Mouse (Mus musculus): ENCODE measurements around the gene Tnpo2. TPM values are rescaled to one million over a fixed set of nuclear protein-coding genes. Genes with fewer than 3 reads are reported as not detected.

The Tnpo2 gene
- total and polyA plus RNA-seq, 3 experiments = 29.2 to 86.8 (median 62.3) TPM

DNA sequence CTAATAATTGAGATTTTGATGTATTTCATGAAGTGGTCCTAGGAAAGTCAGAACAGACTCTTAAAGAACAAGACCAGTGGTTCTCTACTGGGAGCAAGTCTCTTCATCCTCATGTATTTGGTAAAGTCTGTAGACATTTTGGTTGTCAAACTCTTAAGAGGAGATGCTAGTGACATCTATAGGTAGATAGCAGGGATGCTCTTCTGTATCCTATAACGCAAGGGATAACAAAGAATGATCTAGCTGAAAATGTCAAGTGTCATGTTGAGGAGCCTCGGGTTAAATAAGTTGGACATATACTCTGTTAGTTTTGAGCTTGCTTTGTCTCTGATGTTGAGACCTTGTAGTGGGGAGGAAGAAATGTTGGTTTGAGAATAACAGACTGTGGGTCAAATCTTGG lies 8.8 kb upstream of the Tnpo2 start:
- Histone ChIP-seq H3K4me3 (ENCODE audit: control insufficient read depth in 1 of 2, insufficient read depth in 1 of 2, low read depth in 2 of 2, low read length in 2 of 2) (peak overlapping the region; percentile 94 to 95), H3K36me3 (ENCODE audit: control insufficient read depth in 1 of 2, insufficient read depth in 2 of 2, low read length in 2 of 2) (peaks cover 4 to 14% of the 10 kb centered on the region in 2 experiments; a peak in 3 of 4 replicates), H3K27ac (ENCODE audit: control insufficient read depth, low read depth, low read length) (no peak overlapping the region), H3K4me1 (ENCODE audit: control insufficient read depth in 1 of 2, insufficient read depth in 2 of 2, low read length in 2 of 2) (peaks cover 9 to 14% of the 10 kb centered on the region in 2 experiments; a peak in 3 of 4 replicates), H3K9me3 (replicated peaks; ENCODE audit: insufficient read depth, low read length) (no peaks in the 10 kb centered on the region), H3K27me3 (ENCODE audit: control insufficient read depth in 1 of 2, insufficient read depth in 2 of 2, low read length in 2 of 2) (no peaks in the 10 kb centered on the region), H3K9ac (ENCODE audit: control insufficient read depth, low read depth, low read length, poor library complexity, severe bottlenecking) (peak overlapping the region; percentile 93), H3K79me2 (ENCODE audit: control insufficient read depth, insufficient read depth, low read length, poor library complexity) (peaks cover 47% of the 10 kb centered on the region)
- DNase-seq (ENCODE audit: low read depth, low spot score) = peak; percentile 40
- peak; percentile 14; the same call in 1 of the 2 replicates for TF ChIP-seq SMC3 (IDR thresholded peaks at IDR 0.05; ENCODE audit: low read depth, low read length)
- peak; percentile 49; the same call in 1 of the 2 replicates for TF ChIP-seq CHD1 (IDR thresholded peaks at IDR 0.05; ENCODE audit: low read depth, low read length)
- peak in 1 of 3 experiments; percentile 20; a peak in 1 of 6 replicates for TF ChIP-seq CTCF (IDR thresholded peaks at IDR 0.05 in 2 of 3, conservative IDR thresholded peaks at IDR 0.05 in 1 of 3; ENCODE audit: control insufficient read depth in 1 of 3, insufficient read depth in 1 of 3, low read depth in 2 of 3, low read length in 3 of 3, poor library complexity in 1 of 3, severe bottlenecking in 1 of 3)
- TF ChIP-seq RAD21 (IDR thresholded peaks at IDR 0.05; ENCODE audit: low read depth, low read length) = peak; percentile 6
- no peak for TF ChIP-seq E2F4 (IDR thresholded peaks at IDR 0.05; ENCODE audit: borderline replicate concordance, low read depth, low read length)

DNA sequence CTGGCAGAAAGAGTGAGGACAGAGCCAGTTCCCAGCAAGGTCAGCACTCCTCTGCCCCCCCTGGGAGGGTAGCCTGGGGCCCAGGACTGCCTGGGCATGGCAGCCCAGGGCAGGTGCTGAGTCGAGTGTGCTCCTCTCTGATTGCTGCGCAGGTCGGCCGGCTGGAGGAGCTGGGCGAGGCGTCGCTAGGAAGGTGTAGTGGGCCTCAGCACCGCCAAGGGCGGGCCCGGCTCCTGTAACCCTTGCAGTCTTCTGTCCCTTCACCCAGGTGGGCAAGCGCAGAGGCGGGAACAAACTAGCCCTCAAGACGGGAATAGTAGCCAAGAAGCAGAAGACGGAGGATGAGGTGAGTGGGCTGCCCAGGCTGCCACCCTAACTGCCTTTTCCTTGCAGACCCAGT lies 7.4 kb upstream of the Tnpo2 start:
- no peak overlapping the region for H3K4me3 ChIP-seq (ENCODE audit: control insufficient read depth in 1 of 2, insufficient read depth in 1 of 2, low read depth in 2 of 2, low read length in 2 of 2)

DNA sequence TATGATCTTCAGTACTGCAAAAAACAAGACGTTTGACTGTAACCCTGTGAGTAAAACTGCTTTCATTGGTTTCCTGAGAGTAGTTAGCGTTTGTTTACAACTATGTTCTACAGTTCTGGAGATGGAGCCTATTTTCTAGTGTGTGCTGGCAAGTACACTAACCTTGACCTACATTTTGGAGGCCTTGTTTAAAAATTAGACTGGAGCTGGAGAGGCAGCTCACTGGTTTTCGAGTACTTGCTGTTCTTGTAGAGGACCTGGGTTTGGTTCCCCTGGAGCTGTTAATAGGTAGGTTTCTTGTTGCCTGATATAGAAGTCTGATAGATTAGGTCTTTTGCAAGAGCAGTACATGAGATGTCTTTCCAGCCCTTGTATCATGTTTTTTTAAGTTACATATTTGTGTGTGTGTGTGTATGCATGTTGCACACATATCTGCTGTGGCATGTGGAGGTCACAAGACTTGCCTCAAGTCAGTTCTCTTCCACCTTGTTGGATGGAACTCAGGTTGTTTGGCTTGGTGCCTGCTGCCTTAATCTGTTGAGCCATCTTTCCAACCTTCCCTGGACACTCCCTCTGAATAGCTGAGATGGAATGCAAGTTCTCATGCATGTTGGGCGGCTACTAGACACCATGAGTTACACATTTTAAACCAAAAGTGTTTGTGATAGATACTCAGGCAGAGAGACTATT lies 3.9 kb upstream of the Tnpo2 start:
- DNase-seq (ENCODE audit: low read depth, low spot score) = no peak
- Histone ChIP-seq H3K9me3 (replicated peaks; ENCODE audit: insufficient read depth, low read length) (no peaks in the 10 kb centered on the region), H3K36me3 (ENCODE audit: control insufficient read depth in 1 of 2, insufficient read depth in 2 of 2, low read length in 2 of 2) (peaks cover 4 to 15% of the 10 kb centered on the region in 2 experiments), H3K27me3 (ENCODE audit: control insufficient read depth in 1 of 2, insufficient read depth in 2 of 2, low read length in 2 of 2) (no peaks in the 10 kb centered on the region), H3K79me2 (ENCODE audit: control insufficient read depth, insufficient read depth, low read length, poor library complexity) (peaks cover 35% of the 10 kb centered on the region), H3K4me3 (ENCODE audit: control insufficient read depth in 1 of 2, insufficient read depth in 1 of 2, low read depth in 2 of 2, low read length in 2 of 2) (no peak overlapping the region), H3K4me1 (ENCODE audit: control insufficient read depth in 1 of 2, insufficient read depth in 2 of 2, low read length in 2 of 2) (peaks cover 4 to 13% of the 10 kb centered on the region in 2 experiments; a peak in 3 of 4 replicates), H3K27ac (ENCODE audit: control insufficient read depth, low read depth, low read length) (no peak overlapping the region), H3K9ac (ENCODE audit: control insufficient read depth, low read depth, low read length, poor library complexity, severe bottlenecking) (no peak overlapping the region)
- TF ChIP-seq EP300 (IDR thresholded peaks at IDR 0.05; ENCODE audit: low read depth in 1 of 2, low read length in 2 of 2) (no peak), SMC3 (IDR thresholded peaks at IDR 0.05; ENCODE audit: low read depth, low read length) (no peak), POLR2AphosphoS2 (IDR thresholded peaks at IDR 0.05; ENCODE audit: low read length) (no peak), POLR2AphosphoS5 (IDR thresholded peaks at IDR 0.05; ENCODE audit: borderline replicate concordance, low read depth, low read length) (no peak), NRF1 (IDR thresholded peaks at IDR 0.05; ENCODE audit: insufficient read depth, low read depth, low read length, poor library complexity, severe bottlenecking) (no peak), E2F4 (IDR thresholded peaks at IDR 0.05; ENCODE audit: borderline replicate concordance, low read depth, low read length) (no peak), ELF1 (IDR thresholded peaks at IDR 0.05; ENCODE audit: low read depth, low read length) (no peak), GATA1 (IDR thresholded peaks at IDR 0.05; ENCODE audit: low read depth, low read length) (no peak), MXI1 (IDR thresholded peaks at IDR 0.05; ENCODE audit: low read depth, low read length) (no peak)

More for the DNA sequence above, 7.4 kb upstream of the Tnpo2 start:
- no peak for DNase-seq (ENCODE audit: low read depth, low spot score)
- no peak overlapping the region for H3K27ac ChIP-seq (ENCODE audit: control insufficient read depth, low read depth, low read length)
- peaks cover 4 to 10% of the 10 kb centered on the region in 2 experiments for H3K36me3 ChIP-seq (ENCODE audit: control insufficient read depth in 1 of 2, insufficient read depth in 2 of 2, low read length in 2 of 2)
- H3K9me3 ChIP-seq (replicated peaks; ENCODE audit: insufficient read depth, low read length) = no peaks in the 10 kb centered on the region
- no peak for TF ChIP-seq POLR2AphosphoS5 (IDR thresholded peaks at IDR 0.05; ENCODE audit: borderline replicate concordance, low read depth, low read length)
- no peak for TF ChIP-seq USF2 (IDR thresholded peaks at IDR 0.05; ENCODE audit: borderline replicate concordance in 1 of 2, insufficient read depth in 1 of 2, low read depth in 1 of 2, low read length in 2 of 2)
- no peak for TF ChIP-seq USF1 (IDR thresholded peaks at IDR 0.05; ENCODE audit: low read depth, low read length)
- no peak for TF ChIP-seq RAD21 (IDR thresholded peaks at IDR 0.05; ENCODE audit: low read depth, low read length)
- no peak for TF ChIP-seq UBTF (IDR thresholded peaks at IDR 0.05; ENCODE audit: borderline replicate concordance, insufficient read depth, low read depth, low read length)
- TF ChIP-seq MAX (IDR thresholded peaks at IDR 0.05; ENCODE audit: low read length) = no peak
- TF ChIP-seq GABPA (IDR thresholded peaks at IDR 0.05; ENCODE audit: low read depth, low read length) = no peak
- TF ChIP-seq JUND (IDR thresholded peaks at IDR 0.05; ENCODE audit: low read depth, low read length) = no peak
- H3K79me2 ChIP-seq (ENCODE audit: control insufficient read depth, insufficient read depth, low read length, poor library complexity) = peaks cover 43% of the 10 kb centered on the region
- H3K27me3 ChIP-seq (ENCODE audit: control insufficient read depth in 1 of 2, insufficient read depth in 2 of 2, low read length in 2 of 2) = no peaks in the 10 kb centered on the region
- no peak overlapping the region for H3K9ac ChIP-seq (ENCODE audit: control insufficient read depth, low read depth, low read length, poor library complexity, severe bottlenecking)
- H3K4me1 ChIP-seq (ENCODE audit: control insufficient read depth in 1 of 2, insufficient read depth in 2 of 2, low read length in 2 of 2) = peaks cover 6 to 10% of the 10 kb centered on the region in 2 experiments; a peak in 3 of 4 replicates
